Mouse (Mus musculus): Measurements from ENCODE around the gene A630023A22Rik.

A630023A22Rik gene

GRCm38 (mm10) chr14:34087856-34088398 is 14.6 kb downstream of the A630023A22Rik start:
- no peak for DNase-seq (ENCODE audit: low read depth, low spot score)

- no peak for DNase-seq (ENCODE audit: low read depth, low spot score)
Measured at GRCm38 (mm10) chr14:34086806-34087205, 15.7 kb downstream of the A630023A22Rik start.

GRCm38 (mm10) chr14:34085731-34086130 is 16.8 kb downstream of the A630023A22Rik start, which contains the start of gene Anxa8:
Gene Anxa8, plus strand, starts transcription at chr14:34085981.
- DNase-seq (ENCODE audit: low read depth, low spot score), result no peak

DNA sequence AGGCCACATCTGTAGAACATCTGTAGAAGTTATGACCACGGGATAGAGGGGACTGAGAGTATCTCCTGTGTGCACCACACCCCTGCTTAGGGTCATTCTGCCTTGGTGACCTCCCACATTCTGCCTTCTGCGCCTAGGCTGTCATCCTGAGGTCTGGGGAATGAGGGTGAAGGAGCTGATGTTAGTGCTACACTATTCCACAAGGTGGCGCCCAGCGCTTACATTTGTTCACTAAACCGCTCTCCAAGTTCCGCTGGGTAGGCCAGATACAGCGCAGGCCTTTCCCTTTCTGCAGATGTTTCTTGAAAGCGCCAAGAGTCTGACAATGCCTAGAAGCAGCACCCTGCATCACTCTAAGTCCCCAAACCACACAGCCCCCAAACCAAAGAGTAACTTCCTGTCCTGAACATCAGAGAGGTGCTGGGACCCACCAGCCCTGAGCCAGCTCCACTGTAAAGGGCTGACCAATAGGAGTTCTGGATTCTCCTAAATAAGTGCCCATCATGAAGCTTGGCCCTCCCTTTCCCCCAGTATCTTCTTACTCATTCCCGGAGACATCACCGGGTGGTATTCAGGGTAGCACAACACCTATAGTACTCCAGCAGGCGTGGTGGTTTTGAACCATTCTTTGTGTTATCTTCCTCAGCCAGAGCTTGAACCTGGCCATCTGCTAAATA is 22.1 kb downstream of the A630023A22Rik start:
- peak; percentile 73 for DNase-seq (ENCODE audit: low read depth, low spot score)

- no peak for DNase-seq (ENCODE audit: low read depth, low spot score)
Measured at GRCm38 (mm10) chr14:34078293-34078692, 24.3 kb downstream of the A630023A22Rik start.

DNA sequence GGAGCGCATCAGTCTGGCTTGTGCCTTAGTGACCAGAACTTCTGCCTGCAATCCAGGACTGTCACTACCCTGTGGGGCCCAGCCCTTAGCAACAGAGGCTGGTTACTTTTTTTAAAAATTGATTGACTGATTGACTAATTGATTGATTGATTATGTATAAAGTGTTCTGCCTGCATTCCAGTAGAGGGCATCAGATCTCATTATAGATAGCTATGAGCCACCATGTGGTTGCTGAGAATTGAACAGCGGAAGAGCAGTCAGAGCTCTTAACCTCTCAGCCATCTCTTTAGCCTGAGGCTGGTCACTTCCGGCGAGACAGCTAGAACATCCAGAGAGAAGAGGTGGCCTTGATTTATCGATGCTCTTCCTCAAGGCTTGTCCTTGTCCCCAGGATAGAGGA is 25.3 kb downstream of the A630023A22Rik start:
- no peak for DNase-seq (ENCODE audit: low read depth, low spot score)

GRCm38 (mm10) chr14:34075346-34075745 is 27.2 kb downstream of the A630023A22Rik start:
- no peak for DNase-seq (ENCODE audit: low read depth, low spot score)

GRCm38 (mm10) chr14:34071665-34072064 is 30.9 kb downstream of the A630023A22Rik start:
- no peak for DNase-seq (ENCODE audit: low read depth, low spot score)

- no peak for DNase-seq (ENCODE audit: low read depth, low spot score)
Measured at GRCm38 (mm10) chr14:34052516-34052915, 50.0 kb downstream of the A630023A22Rik start, which contains the start of gene Antxrl. Gene Antxrl, plus strand, starts transcription at chr14:34052707.

DNA sequence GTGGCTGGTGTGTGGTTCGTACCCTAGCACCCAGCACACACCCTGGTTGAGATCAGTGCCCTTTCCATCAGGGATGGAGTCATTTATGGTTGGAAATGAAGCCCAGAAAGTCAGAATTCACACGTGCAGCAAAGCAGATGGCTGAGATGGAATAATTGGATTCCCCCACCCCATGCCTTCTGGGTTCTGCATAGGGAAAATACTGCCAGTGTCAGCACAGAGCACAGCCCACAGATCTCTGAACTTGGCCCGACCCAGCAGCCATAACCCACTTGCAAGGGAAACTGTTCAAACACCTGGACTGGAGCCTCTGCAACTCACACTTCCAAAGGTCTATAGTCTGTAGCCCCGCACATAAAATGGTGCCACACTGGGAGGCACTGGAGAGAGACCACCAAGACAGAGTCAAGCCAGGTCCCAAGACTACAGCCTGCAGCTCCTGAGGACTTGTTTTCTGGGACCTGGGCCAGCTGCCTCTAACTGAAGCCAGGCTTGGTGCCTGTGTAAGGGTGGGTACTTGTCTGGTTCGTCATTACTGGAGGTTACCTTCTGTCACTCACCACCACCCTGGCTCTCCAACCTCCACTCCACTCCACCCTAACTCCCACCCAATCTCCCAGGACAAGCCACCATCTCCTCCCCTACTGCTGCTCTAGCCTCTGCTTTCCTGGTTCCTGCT is 52.3 kb downstream of the A630023A22Rik start:
- DNase-seq (ENCODE audit: low read depth, low spot score), result no peak

DNA sequence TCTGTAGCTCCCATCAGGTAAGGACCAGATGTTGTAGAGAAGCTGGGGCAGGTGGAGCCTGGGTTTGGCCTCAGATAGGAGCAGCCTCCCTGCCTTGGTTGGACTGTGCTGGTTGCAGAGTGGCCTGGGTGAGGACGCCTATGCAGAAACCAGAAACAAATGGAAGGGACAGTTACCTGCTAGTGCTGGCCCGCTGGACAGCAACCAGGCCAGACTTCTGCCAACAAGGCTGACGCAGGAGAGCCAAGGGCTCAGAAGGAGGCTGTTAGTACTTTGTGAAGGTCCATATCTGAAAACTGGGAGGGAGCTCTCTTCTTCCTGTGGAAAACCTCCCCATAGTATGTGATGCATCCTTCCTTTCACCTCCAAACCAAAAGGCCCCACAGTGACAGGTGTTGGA is 59.2 kb downstream of the A630023A22Rik start:
- no peak for DNase-seq (ENCODE audit: low read depth, low spot score)

GRCm38 (mm10) chr14:34041241-34041640 is 61.3 kb downstream of the A630023A22Rik start:
- DNase-seq (ENCODE audit: low read depth, low spot score), result no peak

DNA sequence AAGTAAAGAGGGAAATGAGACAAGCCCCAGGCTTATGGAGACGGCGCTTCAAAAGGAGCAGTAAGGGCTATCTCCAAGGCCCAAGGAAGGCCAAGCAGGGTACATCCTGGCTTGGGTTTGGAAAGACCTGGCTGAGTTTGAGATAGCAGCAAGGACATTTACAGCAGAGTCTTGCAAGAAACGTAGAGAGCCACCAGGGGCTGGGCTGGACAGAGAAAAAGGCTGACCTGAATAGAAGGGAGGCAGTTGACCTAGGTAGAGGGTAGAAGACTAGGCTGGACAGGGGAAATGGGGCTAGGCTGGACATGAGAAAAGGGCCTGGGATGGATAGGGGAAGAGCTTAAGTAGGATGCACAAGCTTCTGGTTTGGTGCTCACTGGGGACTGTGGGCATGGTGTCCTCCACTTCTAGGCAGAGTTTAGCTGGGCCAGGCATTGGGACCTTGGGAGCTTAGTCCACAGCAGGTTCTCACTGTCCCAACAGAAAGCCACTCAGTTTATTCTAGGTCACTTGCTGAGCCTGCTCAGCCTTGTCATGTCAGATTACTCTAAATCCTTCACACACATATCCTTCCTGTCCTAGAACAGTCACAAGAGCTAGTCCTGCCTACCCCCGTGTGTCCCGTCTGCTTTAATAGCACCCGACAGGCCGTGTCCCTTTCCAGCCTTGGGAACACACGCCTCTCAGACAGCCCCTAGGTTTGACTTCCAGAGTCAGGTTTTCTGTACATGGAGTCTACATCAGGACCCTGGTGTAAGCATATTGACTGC is 68.5 kb downstream of the A630023A22Rik start:
- no peak for DNase-seq (ENCODE audit: low read depth, low spot score)

DNA sequence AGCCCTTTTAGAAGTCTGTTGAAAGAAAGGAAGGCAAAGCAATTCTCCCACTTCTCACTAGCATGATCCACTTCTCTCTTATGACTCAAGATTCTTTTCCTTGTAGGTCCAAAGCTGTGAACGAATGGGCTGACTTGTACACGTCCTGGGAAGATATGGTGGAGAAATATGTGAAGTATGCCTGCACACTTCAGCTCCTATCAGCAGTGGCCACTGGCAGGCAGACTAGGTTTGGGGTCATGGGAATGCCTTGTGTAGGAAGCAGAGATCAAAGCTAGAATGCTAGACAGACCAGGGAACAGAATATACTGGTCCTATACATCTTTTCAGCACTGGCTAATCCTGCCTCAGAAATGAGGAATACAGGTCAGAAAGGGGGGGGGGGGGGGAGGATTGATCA is 75.8 kb downstream of the A630023A22Rik start:
- DNase-seq (ENCODE audit: low read depth, low spot score), result no peak

DNA sequence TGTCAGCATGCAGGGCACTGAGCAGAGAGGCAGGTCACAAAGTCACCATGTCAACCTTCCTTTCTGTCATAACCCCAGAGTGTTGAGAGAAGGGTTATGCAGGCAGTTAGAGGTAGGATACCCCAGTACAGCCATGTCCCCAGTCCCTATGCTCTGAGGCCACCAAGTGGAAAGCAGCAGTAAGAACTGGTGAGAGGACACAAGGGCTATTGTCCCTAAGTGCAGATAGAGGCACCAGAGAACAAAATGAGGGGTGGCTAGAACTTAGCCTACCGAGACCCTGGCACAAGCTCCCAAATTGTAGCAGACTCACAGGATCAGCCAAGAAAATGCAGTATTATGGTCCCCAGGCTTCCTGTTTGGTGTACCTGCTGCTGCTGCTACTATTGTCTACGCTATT is 85.6 kb downstream of the A630023A22Rik start:
- no peak for DNase-seq (ENCODE audit: low read depth, low spot score)

- DNase-seq (ENCODE audit: low read depth, low spot score), result no peak
Measured at GRCm38 (mm10) chr14:34016381-34016780, 86.2 kb downstream of the A630023A22Rik start, which contains the start of gene Gm5460. Gene Gm5460, plus strand, starts transcription at chr14:34016758.

DNA sequence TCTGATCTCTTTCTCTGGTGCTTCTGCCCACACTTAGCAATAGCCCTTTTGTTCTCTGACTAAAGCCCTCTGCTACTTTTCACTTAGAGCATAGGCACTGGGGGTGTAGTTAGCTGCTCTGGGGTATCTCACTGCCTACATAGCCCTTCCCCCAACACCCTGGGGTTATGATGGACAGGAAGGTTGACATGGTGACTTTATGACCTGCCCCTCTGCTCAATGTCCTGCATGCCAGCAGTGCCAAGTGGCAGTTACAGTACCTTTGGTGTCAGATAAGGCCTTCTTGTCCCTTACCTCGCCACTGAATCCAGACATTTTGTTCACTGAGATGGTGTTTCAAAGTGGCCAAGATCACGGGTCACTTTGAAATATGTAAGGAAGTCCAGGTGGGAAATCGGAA is 87.5 kb downstream of the A630023A22Rik start, which contains the start of gene Gm30083:
Gene Gm30083, minus strand, starts transcription at position 120 of the 400 bp plus-strand sequence.
- DNase-seq (ENCODE audit: low read depth, low spot score), result no peak

- DNase-seq (ENCODE audit: low read depth, low spot score), result no peak
Measured at GRCm38 (mm10) chr14:34002358-34002757, 100.2 kb downstream of the A630023A22Rik start.

- no peak for DNase-seq (ENCODE audit: low read depth, low spot score)
Measured at GRCm38 (mm10) chr14:34001445-34001844, 101.1 kb downstream of the A630023A22Rik start.

Measured in embryo, embryonic 11.5 days (tissue).